Mouse (Mus musculus): ENCODE measurements around the gene Gm26992.

The Gm26992 gene

DNA sequence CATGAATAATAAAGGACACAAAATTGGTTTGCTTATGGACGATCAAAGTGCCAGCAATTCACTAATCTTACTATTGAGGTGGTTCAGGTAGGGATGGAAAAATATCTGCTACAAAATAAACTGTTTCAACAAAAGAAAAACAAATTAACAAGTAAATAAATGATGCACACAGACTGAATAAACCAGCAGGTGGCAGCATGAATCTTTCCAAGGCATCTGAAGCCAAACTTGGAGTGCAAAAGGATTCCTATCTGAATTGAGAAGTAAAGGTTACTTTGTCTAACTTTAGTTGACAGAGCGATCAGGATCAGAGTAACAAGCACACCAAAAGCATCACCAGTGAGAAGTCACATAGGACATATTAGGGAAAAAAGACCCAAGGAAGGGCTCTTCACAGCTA lies 62.2 kb downstream of the Gm26992 start:
- CTCF ChIA-PET: interaction anchor here (1.1 kb wide), 1 partner anchor 141 kb away, joined by 5 read pairs; no protein-coding TSS in a partner anchor

DNA sequence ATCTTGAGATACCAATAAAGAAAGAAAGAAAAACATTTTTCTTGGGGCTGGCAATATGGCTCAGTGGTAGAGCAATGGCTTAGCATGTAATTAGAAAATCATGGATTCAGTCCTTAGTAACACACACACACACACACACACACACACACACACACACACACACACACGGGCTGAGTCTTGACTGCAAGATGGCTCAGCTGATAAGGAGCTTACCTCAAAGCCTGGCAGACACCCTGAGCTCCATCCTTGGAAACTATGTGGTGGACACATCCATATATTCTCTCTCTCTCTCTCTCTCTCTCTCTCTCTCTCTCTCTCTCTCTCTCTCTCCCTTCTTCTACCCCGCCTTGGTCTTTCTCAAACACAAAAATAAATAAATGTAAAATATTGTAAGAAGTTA lies 69.0 kb downstream of the Gm26992 start:
- CTCF ChIA-PET: interaction anchor here (0.6 to 0.7 kb wide), 2 partner anchors 37 to 48 kb away, joined by 3 to 9 read pairs; no protein-coding TSS in a partner anchor

DNA sequence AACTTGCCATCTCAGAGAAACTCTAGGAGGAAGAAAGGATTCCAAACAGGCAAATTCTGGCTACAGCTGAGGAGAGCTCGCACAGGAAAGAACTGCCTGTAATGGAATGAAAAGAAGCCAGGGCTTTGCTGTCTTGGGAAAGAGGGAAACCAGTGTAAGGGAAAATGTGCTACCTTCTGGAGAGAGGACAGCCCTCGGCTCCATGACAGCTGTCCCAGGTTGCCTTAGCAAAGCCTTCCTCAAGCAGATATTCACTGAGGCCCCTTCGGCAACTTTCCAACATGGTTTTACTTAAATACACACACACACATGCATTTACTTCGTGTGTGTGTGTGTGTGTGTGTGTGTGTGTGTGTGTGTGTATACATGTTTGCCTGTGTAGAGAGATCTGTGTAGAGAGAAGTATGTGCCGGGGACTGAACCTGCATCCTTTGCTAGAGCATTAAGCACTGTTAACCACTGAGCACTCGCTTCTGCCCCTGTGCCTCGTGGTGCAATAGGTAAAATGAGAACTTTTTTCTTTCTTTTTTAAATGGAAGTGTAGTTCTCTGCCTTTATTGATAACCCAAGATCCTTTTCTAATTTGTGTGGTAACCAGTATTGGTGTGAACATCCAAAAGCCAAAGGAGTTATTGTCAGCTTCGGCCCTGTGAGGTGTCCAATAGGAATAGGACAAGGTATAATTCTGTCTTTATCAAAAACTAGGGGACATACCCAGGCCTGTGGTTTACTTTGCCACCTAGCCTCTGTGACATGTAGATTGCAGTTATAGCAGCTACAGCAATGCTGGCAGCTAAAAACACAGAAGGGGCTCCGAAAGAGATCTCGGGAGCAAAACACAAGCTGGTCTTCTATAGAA lies 70.8 kb downstream of the Gm26992 start:
- CTCF ChIA-PET: interaction anchor here (0.9 kb wide), 1 partner anchor 1329 kb away, joined by 3 read pairs; no protein-coding TSS in a partner anchor

DNA sequence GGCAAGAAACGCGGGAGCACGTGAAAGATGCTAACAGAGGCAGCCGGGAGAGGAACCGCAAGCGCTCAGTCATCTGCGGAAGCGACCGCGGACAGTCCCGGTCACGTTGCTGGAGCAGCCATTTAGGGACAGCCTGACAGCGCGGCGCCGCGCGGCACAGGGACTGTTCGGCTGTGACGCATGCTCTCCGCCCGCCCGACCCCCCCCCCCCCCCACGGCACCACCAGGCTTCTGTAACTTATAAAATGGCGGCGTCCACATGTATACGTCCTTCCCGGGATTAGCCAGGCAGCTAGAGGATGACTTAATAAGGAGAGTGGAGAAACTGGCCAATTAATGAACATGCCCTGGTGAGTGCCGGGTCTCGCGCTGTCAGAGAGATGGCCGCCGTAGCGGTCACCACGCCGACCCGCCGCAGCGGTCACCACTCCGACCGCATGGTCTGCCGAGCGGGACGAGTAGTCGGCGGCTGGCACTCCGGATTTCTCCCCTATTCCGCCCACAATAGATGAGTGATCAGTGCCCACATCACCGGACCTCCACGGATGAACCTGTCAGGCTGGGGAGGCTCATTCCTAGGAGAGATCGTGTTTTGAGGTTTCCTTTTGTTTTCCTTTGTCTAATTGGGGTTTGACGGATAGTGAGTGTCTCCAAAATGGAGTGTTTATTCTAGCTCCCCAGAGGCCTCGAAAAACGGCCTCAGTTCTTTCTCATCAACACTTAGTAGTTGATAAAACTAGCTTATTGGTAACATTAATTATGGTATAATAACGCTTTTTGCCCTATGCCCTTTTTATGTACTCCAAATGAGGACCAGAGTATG lies 71.8 kb downstream of the Gm26992 start:
- CTCF ChIA-PET: interaction anchor here (0.9 kb wide), 1 partner anchor 1330 kb away, joined by 3 read pairs; no protein-coding TSS in a partner anchor

DNA sequence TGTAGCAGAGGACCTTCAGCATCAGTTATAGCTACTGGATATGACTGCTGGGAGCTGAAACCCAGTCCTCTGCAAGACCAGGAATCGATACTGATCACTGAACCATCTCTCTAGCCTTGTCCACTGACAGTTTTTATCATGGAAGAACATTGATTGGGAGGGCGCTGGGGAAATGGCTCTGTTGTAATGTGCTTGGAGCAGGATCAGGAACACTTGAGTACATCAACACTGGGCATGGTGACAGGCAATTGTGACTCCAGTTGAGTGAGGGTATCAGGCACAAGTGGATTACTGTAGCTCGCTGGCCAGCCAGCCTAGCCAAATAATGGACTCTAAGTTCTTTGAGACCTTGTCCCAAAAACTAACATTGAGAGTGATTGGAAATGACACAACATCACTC lies 77.6 kb downstream of the Gm26992 start:
- CTCF ChIA-PET: no interaction called here

DNA sequence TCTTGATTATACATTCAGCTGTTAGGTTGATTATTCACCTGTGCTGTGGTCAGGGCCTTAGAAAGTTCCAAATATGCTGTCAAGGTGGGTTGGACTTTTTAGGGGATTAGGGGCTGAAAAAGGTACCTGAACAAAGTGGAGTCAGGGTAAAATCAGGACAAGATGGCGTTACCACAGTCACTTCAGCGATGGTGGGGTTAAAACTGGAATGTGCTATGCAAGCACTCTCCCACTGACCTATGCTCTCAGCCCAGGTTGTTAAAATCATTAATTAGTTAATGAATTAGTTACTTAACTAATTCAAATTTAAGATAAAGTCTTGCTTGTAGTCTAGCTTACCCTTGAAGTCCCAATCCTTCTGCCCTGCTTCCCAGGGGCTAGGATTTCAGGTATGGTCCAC lies 78.3 kb downstream of the Gm26992 start:
- CTCF ChIA-PET: no interaction called here

DNA sequence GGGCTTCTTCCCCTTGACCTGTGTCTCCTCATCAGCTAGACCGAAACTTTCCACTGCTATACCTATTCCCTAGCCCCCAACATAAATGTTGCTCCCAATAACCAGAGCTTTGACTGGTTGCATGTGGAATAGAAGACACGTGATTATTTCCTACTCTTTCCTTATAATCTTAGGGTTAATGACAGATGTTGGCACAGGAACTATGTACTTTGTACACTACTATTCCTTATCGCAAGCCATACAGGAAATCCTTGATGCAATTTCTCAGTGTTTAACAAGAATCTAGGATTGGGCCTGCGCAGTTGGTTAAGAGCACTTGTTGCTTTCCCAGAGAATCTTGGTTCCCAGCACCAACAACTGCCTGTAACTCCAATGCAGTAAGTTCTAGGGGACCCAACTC lies 86.4 kb downstream of the Gm26992 start:
- CTCF ChIA-PET: no interaction called here

DNA sequence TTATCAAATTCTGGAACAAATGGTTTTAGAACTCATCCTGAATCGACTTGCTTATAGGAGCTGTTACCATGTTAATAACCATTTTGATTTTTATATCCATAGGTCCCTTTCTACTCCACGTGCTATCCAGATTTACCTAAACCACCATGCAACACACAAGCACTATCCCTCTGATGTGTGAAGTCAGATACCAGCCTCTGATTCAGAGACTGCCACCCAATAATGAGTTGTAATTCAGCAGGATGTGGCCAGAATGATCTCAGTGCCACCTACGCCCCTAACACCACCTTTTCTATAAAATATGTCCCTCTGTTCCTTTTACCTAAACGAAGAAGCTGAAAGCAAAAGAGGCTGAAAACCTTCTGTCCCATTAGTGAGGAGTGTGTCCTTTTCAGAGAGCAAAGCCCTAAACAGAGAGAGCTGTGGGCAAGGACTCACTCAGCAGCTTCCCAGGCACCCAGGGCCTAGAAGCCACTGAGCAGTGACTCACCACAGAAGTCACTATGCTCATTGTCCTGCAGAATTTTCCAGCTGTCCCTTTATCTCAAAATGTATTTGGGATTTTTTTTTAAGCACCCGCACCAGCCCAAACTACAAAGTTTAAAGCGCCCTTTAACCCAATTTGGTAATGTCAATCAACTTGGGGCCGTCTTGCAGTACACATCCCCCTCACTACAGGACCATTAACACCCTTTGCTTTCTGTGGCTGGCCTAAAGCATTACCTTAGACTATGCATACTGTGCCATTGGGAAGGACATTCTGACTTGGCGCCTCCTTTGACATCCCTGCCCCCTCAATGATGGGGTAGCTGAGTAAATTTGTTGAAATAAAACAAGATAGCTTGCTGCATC lies 87.6 kb downstream of the Gm26992 start:
- CTCF ChIA-PET: no interaction called here

DNA sequence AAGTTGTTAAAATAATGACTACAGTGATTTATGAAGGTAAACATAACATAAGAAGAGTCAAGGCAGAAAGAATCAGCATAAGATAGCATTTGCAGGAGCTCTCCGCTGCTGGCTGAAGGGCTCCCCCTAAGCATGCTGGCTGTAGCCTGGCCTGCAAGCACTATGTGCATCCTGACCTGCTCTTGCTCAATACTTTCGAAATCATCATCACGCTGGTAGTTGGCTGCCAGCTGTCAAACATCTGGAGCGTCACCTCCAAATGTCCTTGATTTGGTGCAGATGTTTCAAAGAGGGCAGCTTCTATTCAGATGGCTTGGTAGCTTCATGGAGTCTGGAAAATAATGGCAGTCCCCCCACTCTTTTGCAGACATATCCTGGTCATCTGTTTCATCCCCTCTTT lies 93.0 kb downstream of the Gm26992 start:
- CTCF ChIA-PET: no interaction called here

DNA sequence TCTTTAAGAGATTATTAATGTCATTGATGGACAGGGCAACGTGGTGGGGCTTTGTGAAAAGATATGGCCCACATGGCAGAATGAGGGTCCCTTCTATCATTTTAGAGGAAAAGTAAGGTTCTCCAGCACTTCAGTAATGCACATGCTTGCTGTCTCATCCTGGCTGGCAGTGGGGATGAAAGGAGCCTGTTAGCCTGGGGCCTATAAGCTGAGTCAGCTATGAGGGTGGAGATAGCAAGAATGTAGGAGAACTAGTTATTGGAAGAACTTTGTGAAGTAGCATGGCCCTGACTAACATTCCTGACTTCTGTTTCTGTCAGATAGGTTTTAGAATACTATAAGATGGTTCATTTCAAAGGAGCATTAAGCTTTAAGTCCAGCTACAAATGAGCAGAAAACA lies 93.5 kb downstream of the Gm26992 start:
- CTCF ChIA-PET: no interaction called here

DNA sequence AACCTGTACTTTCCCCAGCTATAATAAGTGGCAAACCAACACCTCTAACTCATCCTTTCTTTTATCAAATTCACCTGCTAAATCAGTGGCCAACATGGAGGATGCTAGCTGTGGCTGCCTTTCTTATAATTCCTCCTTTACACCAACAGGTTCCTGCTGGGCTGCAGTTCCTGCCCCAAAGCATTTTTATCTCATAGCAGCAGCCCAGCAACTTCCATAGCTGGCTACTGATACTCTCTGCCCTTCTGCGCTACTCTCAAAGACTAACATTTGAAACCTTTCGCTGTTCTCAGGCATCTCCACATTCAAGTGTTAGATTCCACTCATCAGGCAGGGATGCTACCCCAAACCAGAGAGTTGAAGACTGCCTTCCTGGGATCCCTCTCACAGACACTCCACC lies 97.0 kb downstream of the Gm26992 start:
- CTCF ChIA-PET: no interaction called here

DNA sequence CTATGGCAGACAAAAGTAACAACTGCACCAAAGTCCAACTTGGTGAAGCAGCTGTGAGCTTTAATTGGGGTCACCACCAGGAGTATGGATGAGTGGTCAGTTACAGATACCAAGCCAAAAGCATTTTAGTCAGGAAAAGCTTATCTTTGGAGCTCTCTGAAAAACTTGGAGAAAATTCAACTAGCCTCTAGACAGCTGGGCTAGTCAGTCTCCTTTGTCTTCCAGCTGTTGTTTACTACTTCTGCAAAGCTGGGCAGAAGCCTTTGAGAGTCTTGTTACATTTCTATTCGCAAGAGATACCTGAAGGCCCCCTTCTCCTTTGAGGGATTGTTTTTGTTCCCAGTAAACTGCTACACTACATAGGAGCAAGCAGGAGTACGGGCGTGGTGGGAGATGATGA lies 97.7 kb downstream of the Gm26992 start:
- CTCF ChIA-PET: no interaction called here

DNA sequence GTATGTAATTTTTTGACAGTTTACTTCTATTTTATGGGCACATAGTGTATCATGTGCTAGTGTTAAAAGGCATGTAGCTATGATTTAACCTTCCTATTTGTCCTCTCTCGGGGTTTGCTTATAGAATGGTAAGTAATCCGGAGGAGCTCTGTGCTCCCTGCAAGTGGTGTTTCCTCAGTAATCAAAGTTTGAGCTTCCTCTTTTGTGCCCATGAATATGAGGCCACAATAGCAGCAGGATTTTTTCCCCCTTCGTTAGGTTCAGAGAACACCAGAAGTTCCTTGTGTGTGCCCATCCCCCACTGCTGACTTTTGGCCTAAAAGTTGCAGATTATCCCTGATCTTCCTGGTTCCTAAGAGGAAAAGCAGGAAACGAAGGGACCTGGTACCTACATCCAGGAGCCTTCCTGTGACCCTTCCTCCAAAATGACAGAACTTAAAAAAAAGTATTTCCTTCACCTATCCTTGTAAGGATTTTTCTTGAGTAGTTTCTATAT lies 99.5 kb downstream of the Gm26992 start:
- CTCF ChIA-PET: no interaction called here

DNA sequence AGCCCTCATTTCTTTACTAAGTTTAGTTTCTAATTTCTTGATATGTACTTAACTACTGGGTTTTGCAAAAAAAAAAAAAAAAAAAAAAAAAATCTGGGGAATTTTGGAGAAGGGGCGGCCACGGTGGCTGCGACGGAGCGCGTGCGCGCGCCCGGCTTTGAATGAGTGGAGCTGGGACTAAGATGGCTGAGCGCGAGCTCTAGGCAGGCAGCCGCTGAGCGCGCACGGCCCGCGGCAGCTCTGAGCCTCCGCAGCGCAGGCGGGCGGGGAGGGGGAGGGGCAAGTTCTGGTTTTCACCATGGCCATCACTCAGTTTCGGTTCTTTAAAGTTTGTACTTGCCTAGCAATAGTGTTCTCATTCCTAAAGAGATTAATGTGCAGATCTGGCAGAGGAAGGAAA lies 107.4 kb downstream of the Gm26992 start:
- CTCF ChIA-PET: interaction anchor here (0.7 to 1.1 kb wide), 3 partner anchors 14 to 153 kb away, joined by 3 to 10 read pairs (median 8); no protein-coding TSS in a partner anchor
